Mouse (Mus musculus) cerebellum, adult 2 months (tissue): Measurements from ENCODE around the gene Adamts18.

Source experiments
- CTCF ChIP-seq: fragments of 200-500 bp; IDR thresholded peaks from 2 replicates; pipeline ENCODE4 v1.5.1; 2011; ENCODE audit warnings: low read depth, mild to moderate bottlenecking, control low read depth, low read length, moderate library complexity, borderline replicate concordance; ENCODE audit not compliant: insufficient read depth
- POLR2A ChIP-seq: fragments of 200-500 bp; IDR thresholded peaks from 2 replicates; pipeline ENCODE4 v1.6.1; 2011; ENCODE audit warnings: low read length, control low read depth, borderline replicate concordance; ENCODE audit not compliant: insufficient read depth

GRCm38 (mm10) chr8:113660128-113660527 is 188.4 kb downstream of the Adamts18 start:
- TF ChIP-seq CTCF (no peak), POLR2A (no peak)
